Mouse (Mus musculus) cerebellum, adult 2 months (tissue): ENCODE results near the gene Iqcd. TPM values are rescaled to one million over a fixed set of nuclear protein-coding genes. Genes with fewer than 3 reads are reported as not detected.

Experiments
- DNase-seq, 2 experiments: peaks; one replicate each; pipeline ENCODE4 v3.0.0; 2021
- H3K27ac ChIP-seq: fragments of 200-500 bp; 2 replicates; pipeline ENCODE4 v1.5.1; 2012; ENCODE audit warnings: low read length, control low read depth, inconsistent platforms; ENCODE audit not compliant: insufficient read depth
- H3K27me3 ChIP-seq: fragments of 200-500 bp; 2 replicates; pipeline ENCODE4 v1.6.1; 2012; ENCODE audit warnings: inconsistent platforms, mild to moderate bottlenecking, low read length, moderate library complexity; ENCODE audit not compliant: control insufficient read depth, insufficient read depth
- H3K4me1 ChIP-seq: fragments of 200-500 bp; 2 replicates; pipeline ENCODE4 v1.6.1; 2011; ENCODE audit warnings: low read length; ENCODE audit not compliant: control insufficient read depth, insufficient read depth
- H3K4me3 ChIP-seq: fragments of 200-500 bp; replicated peaks from 2 replicates; pipeline ENCODE3; 2011; ENCODE audit warnings: mild to moderate bottlenecking, low read depth, low read length, control low read depth; ENCODE audit not compliant: insufficient read depth
- CTCF ChIP-seq: fragments of 200-500 bp; IDR thresholded peaks from 2 replicates; pipeline ENCODE4 v1.5.1; 2011; ENCODE audit warnings: low read depth, mild to moderate bottlenecking, control low read depth, low read length, moderate library complexity, borderline replicate concordance; ENCODE audit not compliant: insufficient read depth
- POLR2A ChIP-seq: fragments of 200-500 bp; IDR thresholded peaks from 2 replicates; pipeline ENCODE4 v1.6.1; 2011; ENCODE audit warnings: low read length, control low read depth, borderline replicate concordance; ENCODE audit not compliant: insufficient read depth
- WGBS: fragments of 180-500 bp; shearing (Covaris S2); methylation state at CpG from one replicate; pipeline ENCODE4 v1.1.7; 2018; 5-methylcytosine and 5-hydroxymethylcytosine counted together
- polyA plus RNA-seq: library from polyadenylated mRNA; depleted of rRNA; stranded (reverse); fragments of >200 nt; gene quantifications from 2 replicates; pipeline ENCODE4 v1.2.3, GENCODE M21; 2012

The Iqcd gene
- polyA plus RNA-seq, 1 experiment: 1.8 TPM

DNA sequence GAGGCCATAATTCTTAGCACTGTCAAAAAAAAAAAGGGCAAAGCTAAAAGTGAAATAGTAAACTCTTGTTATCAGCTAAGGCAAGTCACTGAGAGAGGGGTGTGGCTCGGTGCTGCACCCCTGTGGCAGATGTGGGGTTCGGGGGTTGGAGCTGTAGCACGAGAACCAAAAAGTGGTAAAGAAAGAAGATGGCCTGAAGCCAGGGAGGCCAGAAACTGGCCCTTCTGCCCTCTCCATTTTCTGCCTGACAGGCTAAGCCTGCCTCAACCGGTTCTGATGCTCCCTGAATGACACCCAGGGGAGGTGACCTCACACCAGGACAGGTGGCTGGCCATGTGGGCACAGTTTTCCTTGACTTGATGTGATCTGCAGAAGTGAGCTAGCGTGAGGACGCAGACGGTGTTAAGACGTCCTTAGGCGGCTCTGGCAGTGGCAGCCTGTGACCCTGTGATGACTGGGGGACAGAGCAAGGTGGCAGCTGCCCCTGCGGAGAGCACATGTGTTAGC lies 10.8 kb upstream of the Iqcd start:
- H3K27me3 ChIP-seq: no peaks in the 10 kb centered on the region
- WGBS: 35% methylated on average over 10 of the region's 10 CpGs
- no peak for TF ChIP-seq POLR2A
- TF ChIP-seq CTCF: no peak
- DNase-seq: peak in 1 of 2 experiments; percentile 39
- peaks cover 54% of the 10 kb centered on the region for H3K4me1 ChIP-seq
- H3K27ac ChIP-seq: no peak overlapping the region
- no peak overlapping the region for H3K4me3 ChIP-seq

DNA sequence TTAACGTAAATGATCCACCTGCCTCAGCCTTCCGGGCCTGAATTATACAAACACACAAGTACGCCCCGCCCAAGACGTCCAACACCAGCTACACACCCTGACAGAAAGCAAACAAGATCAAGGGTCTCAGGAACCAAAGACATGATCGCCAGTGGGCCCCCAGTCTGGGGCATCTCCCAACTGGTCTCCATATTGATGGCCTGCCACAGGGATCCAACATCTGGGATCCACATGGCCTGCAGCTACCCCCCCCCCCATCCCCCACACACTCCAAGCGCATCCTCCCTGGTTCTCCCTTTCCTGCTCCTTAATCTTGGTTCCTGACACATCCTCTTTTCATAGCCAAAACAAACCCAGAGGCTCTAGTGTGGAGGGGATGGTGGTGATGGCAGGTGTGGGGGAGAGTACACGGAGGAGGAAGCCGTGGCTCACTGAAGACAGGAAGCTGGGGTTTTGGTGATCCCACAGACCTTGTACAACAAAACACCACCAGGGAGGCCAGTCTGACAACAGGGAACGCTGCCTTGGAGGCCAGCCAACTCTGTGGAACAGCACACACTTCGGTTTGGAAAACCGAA lies 10.2 kb upstream of the Iqcd start:
- Histone ChIP-seq H3K4me3 (no peak overlapping the region), H3K4me1 (peaks cover 54% of the 10 kb centered on the region), H3K27ac (no peak overlapping the region), H3K27me3 (no peaks in the 10 kb centered on the region)
- DNase-seq: peak; percentile 55 to 56
- TF ChIP-seq POLR2A (no peak), CTCF (no peak)
- WGBS: 51% methylated on average over 12 of the region's 12 CpGs

DNA sequence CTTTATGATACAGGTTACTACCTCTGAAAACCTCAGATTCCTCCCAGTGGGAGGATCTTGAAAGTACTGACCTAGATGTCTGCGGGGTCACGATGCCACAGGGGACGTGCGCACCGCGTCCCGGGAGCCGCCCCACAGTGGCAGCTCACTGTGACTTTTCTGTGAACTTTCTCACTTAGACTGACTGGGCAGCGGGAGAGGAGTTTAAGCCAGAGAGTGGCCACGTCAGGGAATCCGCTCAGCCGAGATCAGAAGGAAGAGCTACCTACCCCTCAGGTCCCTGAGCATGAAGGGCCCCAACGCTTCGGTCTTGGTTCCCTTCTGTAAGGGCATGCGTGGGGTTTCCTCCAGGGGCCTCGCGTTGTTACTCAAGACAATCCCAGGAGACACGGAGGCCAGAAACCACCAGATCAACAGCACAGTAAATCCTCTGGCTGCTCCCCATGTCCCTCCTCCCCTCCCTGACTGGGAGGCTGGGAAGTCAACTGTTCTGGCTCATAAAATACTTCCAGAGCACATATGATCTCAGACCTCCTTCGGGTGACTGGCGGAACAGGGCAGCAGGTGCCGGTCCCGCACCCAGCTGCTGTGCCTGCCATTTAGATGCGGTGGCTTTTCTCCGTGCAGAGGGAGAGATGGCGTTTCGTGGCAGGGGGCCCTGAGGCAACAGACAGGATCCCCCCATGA lies 9.5 kb upstream of the Iqcd start:
- DNase-seq: peak; percentile 68
- Histone ChIP-seq H3K27me3 (no peaks in the 10 kb centered on the region), H3K4me3 (no peak overlapping the region), H3K27ac (peak overlapping the region; percentile 61), H3K4me1 (peaks cover 50% of the 10 kb centered on the region)
- TF ChIP-seq CTCF: no peak
- no peak for TF ChIP-seq POLR2A
- 21% methylated on average over 26 of the region's 26 CpGs for WGBS

DNA sequence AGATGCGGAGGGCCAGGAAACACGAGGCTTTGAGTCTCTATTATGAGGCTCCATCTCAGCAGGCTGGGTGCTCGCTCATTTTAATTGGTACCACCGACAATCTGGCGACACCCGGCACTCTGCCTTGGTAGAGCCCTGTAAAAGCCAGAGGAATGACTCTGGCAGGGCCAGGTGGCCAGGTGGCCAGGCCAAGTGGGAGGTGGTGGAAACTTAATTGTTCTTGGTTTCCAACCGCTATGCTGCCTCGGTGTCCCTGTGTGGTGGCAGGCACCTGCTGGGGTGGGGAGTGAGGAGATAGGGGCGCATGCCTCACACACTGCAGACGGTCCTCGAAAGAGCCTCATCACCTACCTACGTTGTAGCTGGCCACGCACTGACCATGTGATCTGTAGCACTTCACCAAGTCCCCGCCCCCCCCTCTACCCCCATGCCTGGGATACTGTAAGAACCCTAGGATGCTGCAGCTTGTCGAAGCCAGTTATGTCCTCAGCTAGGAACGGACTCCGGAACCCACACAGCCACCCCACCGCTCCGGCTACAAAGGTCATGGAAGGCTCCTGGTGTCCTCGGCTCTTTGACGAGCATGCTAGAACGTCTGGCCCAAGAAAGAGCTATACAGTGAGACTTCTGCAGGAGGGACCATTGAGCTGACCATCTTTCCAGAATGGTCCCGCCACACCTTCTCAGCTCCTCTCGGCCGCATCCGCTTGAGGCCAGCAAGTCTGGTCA lies 8.8 kb upstream of the Iqcd start:
- DNase-seq: peak in 1 of 2 experiments; percentile 75
- H3K27ac ChIP-seq: peak overlapping the region; percentile 61
- no peaks in the 10 kb centered on the region for H3K27me3 ChIP-seq
- WGBS: 33% methylated on average over 26 of the region's 26 CpGs
- TF ChIP-seq POLR2A: no peak
- TF ChIP-seq CTCF: no peak
- no peak overlapping the region for H3K4me3 ChIP-seq
- H3K4me1 ChIP-seq: peaks cover 47% of the 10 kb centered on the region

DNA sequence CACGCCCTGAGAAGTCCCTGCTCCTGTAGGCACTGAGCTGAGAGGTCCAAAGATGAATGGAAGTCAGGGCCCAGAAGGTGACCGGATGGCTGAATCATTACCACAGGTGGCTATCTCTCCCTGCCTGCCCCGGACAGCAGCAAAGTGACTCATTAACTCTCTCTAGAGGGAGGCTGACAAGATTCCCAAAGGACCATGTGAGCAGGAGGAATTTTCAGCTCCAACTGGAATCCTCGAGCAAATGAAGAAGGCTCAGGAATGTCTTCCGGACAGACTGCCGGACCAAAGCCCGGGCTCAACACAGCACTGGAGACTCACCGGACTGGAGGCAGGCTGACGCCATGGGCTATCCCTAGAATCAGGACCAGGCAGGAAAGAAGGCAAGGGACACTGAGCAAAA lies 6.8 kb upstream of the Iqcd start:
- peaks cover 43% of the 10 kb centered on the region for H3K4me1 ChIP-seq
- no peaks in the 10 kb centered on the region for H3K27me3 ChIP-seq
- 79% methylated on average over 9 of the region's 9 CpGs for WGBS
- no peak overlapping the region for H3K27ac ChIP-seq
- no peak for TF ChIP-seq POLR2A
- no peak for TF ChIP-seq CTCF
- H3K4me3 ChIP-seq: no peak overlapping the region
- no peak for DNase-seq

DNA sequence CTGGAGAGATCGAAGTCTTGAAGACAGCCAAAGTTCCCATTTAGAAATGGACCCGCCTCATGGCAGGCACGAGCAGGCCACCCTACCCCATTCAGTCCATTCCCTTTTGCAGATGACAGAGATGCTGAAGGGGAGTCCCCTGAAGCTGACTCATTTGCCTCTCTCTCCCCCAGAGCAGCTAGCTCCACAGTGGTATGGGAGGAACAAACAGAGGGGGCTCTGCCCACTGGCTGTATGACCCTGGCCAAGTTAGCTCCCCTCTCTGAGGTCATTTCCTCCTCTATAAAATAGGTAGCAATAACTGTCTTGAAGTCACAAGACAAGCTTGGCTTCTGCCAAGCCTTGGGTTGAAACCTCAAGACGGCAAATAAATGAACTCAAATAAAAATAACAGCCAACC lies 5.3 kb upstream of the Iqcd start:
- Histone ChIP-seq H3K4me1 (peaks cover 35% of the 10 kb centered on the region), H3K27me3 (no peaks in the 10 kb centered on the region), H3K4me3 (no peak overlapping the region), H3K27ac (no peak overlapping the region)
- WGBS: 89% methylated on average over 4 of the region's 4 CpGs
- DNase-seq: no peak
- TF ChIP-seq CTCF (no peak), POLR2A (no peak)

DNA sequence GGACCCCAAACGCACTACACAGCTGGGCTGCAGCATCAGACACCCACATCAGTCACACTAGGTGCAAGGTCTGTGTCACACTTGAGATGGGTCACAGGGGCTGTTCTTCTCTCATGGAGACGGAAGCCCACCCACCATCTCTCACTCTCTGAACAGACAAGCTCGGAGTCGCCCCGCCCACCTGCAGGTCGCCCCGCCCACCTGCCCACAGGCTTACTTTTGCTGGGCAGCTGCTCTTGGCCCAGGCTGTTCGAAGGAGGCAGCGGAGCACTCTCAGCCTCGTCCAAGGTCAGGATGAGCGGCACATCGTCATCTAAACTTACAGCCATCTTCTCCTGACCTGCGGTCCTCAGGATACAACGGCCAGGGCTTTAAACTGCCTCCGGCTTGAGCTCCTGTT lies 3.8 kb upstream of the Iqcd start:
- TF ChIP-seq POLR2A: no peak
- TF ChIP-seq CTCF: no peak
- no peak overlapping the region for H3K4me3 ChIP-seq
- no peaks in the 10 kb centered on the region for H3K27me3 ChIP-seq
- no peak for DNase-seq
- WGBS: 46% methylated on average over 15 of the region's 15 CpGs
- no peak overlapping the region for H3K27ac ChIP-seq
- H3K4me1 ChIP-seq: peaks cover 24% of the 10 kb centered on the region
